Mouse (Mus musculus): ENCODE measurements at regions not wholly inside any gene's neighbourhood (a gene's known extent, or its start where the extent isn't known, plus 50 kb on each side); places are given as distances from the start of the nearest gene placed in this dataset.

DNA sequence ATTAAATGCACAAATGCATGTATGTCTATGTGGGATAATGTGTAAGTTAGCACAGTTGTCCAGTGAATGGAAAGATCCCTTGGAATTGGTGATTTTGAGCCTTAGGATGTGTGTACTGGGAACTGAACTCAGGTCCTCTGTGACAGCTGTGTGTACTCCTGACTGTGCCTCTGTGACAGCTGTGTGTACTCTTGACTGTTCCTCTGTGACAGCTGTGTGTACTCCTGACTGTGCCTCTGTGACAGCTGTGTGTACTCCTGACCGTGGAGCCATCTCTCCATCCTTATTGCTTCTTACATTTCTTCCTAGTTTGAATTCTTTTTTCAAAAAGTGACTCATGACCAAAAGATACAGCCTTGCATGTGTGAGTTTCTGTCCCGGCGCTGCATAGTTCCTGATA is 239.7 kb downstream of the Gpat3 start:
- TF ChIP-seq MAX (IDR thresholded peaks at IDR 0.05; ENCODE audit: low read length) (no peak), MEF2A (IDR thresholded peaks at IDR 0.05; ENCODE audit: borderline replicate concordance, low read depth, low read length) (no peak), CTCF (conservative IDR thresholded peaks at IDR 0.05 in 1 of 2, IDR thresholded peaks at IDR 0.05 in 1 of 2; ENCODE audit: low read depth in 2 of 2, low read length in 2 of 2) (no peak), USF1 (IDR thresholded peaks at IDR 0.05; ENCODE audit: low read depth, low read length) (no peak), ETS1 (conservative IDR thresholded peaks at IDR 0.05; ENCODE audit: low read depth, low read length) (no peak), E2F4 (IDR thresholded peaks at IDR 0.05; ENCODE audit: insufficient replicate concordance, low read depth, low read length) (no peak), POLR2A (IDR thresholded peaks at IDR 0.05; ENCODE audit: low read depth, low read length) (no peak), SIN3A (IDR thresholded peaks at IDR 0.05; ENCODE audit: low read length) (no peak)

All from CH12.LX (cell line).